Mouse (Mus musculus): ENCODE data around the gene Nmb. TPM values are rescaled to one million over a fixed set of nuclear protein-coding genes. Genes with fewer than 3 reads are reported as not detected.

Gene Nmb
- polyA plus RNA-seq, 1 experiment from 2014 or later = 7.9 TPM

- H3K4me1 ChIP-seq (ENCODE audit: control insufficient read depth, insufficient read depth, low read length) = peaks cover 6% of the 10 kb centered on the region; the same call in 1 of the 2 replicates
- no peak for ATAC-seq
- no peak overlapping the region for H3K9ac ChIP-seq (ENCODE audit: low read length)
- H3K27ac ChIP-seq (ENCODE audit: low read depth, low read length) = peak overlapping the region; percentile 58; the same call in 1 of the 2 replicates
- 91% methylated on average over 15 of the region's 15 CpGs for WGBS
- no peaks in the 10 kb centered on the region for H3K27me3 ChIP-seq (replicated peaks; ENCODE audit: control insufficient read depth, insufficient read depth, low read length)
- peaks cover 71% of the 10 kb centered on the region for H3K36me3 ChIP-seq (ENCODE audit: control insufficient read depth, insufficient read depth, low read length)
- no peak for DNase-seq (ENCODE audit: low spot score)
- no peak overlapping the region for H3K4me2 ChIP-seq (ENCODE audit: low read length)
- no peak overlapping the region for H3K4me3 ChIP-seq (ENCODE audit: low read depth, low read length)
- H3K9me3 ChIP-seq (replicated peaks; ENCODE audit: control insufficient read depth, low read length) = no peaks in the 10 kb centered on the region
These were observed 11.7 kb downstream of the Nmb start for GRCm38 (mm10) chr7:80893086-80893752.

DNA sequence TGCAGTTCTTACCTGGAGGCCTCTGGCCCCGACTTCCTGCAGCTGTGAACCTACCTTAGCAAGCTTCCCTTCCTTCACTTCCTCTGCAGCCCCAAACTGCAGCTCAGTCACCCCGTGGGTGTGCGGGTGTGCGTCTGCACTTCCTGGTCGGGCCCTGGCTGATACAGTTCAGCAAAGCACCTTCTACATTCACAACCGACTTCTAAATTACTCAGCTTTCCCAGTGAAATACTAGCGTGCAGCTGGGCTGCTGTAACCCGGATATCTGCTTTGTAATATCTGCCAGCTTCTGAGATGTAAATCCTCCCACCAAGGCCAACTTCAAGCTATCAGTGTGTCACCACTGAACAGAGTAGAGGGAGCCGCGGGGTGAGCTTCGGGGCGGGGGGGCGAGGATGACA, 15.0 kb downstream of the Nmb start:
- Histone ChIP-seq H3K9me3 (replicated peaks; ENCODE audit: control insufficient read depth, low read length) (no peaks in the 10 kb centered on the region), H3K4me3 (ENCODE audit: low read depth, low read length) (no peak overlapping the region), H3K36me3 (ENCODE audit: control insufficient read depth, insufficient read depth, low read length) (peaks cover 46% of the 10 kb centered on the region), H3K9ac (ENCODE audit: low read length) (no peak overlapping the region; the same call in 1 of the 2 replicates), H3K4me1 (ENCODE audit: control insufficient read depth, insufficient read depth, low read length) (peaks cover 6% of the 10 kb centered on the region; the same call in 1 of the 2 replicates), H3K27me3 (replicated peaks; ENCODE audit: control insufficient read depth, insufficient read depth, low read length) (no peaks in the 10 kb centered on the region), H3K4me2 (ENCODE audit: low read length) (no peak overlapping the region), H3K27ac (ENCODE audit: low read depth, low read length) (peak overlapping the region; percentile 67; the same call in 1 of the 2 replicates)
- ATAC-seq (no peak), DNase-seq (ENCODE audit: low spot score) (no peak)
- 81% methylated on average over 13 of the region's 13 CpGs for WGBS

- ATAC-seq = peak; percentile 88
- Histone ChIP-seq H3K36me3 (ENCODE audit: control insufficient read depth, insufficient read depth, low read length) (peaks cover 40% of the 10 kb centered on the region), H3K4me1 (ENCODE audit: control insufficient read depth, insufficient read depth, low read length) (peaks cover 6% of the 10 kb centered on the region; the same call in 1 of the 2 replicates), H3K9me3 (replicated peaks; ENCODE audit: control insufficient read depth, low read length) (no peaks in the 10 kb centered on the region), H3K4me3 (ENCODE audit: low read depth, low read length) (no peak overlapping the region), H3K4me2 (ENCODE audit: low read length) (no peak overlapping the region), H3K9ac (ENCODE audit: low read length) (0 out of 2 replicates have a peak overlapping the region, but pooled peaks have one; percentile 2), H3K27ac (ENCODE audit: low read depth, low read length) (peak overlapping the region; percentile 67), H3K27me3 (replicated peaks; ENCODE audit: control insufficient read depth, insufficient read depth, low read length) (no peaks in the 10 kb centered on the region)
- WGBS = 46% methylated on average over 8 of the region's 9 CpGs
- peak; percentile 82 for DNase-seq (ENCODE audit: low spot score)
These were observed 15.8 kb downstream of the Nmb start for GRCm38 (mm10) chr7:80889021-80889511.

GRCm38 (mm10) chr7:80888595-80888994, 16.3 kb downstream of the Nmb start:
- no peak for DNase-seq (ENCODE audit: low spot score)
- ATAC-seq = peak; percentile 53; the same call in 1 of the 2 replicates
- Histone ChIP-seq H3K9ac (ENCODE audit: low read length) (no peak overlapping the region), H3K36me3 (ENCODE audit: control insufficient read depth, insufficient read depth, low read length) (peaks cover 36% of the 10 kb centered on the region), H3K9me3 (replicated peaks; ENCODE audit: control insufficient read depth, low read length) (no peaks in the 10 kb centered on the region), H3K4me2 (ENCODE audit: low read length) (no peak overlapping the region), H3K27ac (ENCODE audit: low read depth, low read length) (peak overlapping the region; percentile 67), H3K4me1 (ENCODE audit: control insufficient read depth, insufficient read depth, low read length) (peaks cover 6% of the 10 kb centered on the region; the same call in 1 of the 2 replicates), H3K4me3 (ENCODE audit: low read depth, low read length) (no peak overlapping the region), H3K27me3 (replicated peaks; ENCODE audit: control insufficient read depth, insufficient read depth, low read length) (no peaks in the 10 kb centered on the region)
- 73% methylated on average over 7 of the region's 7 CpGs for WGBS

- ATAC-seq (no peak), DNase-seq (ENCODE audit: low spot score) (peak; percentile 15)
- H3K27ac ChIP-seq (ENCODE audit: low read depth, low read length) = no peak overlapping the region
- H3K9me3 ChIP-seq (replicated peaks; ENCODE audit: control insufficient read depth, low read length) = no peaks in the 10 kb centered on the region
- H3K27me3 ChIP-seq (replicated peaks; ENCODE audit: control insufficient read depth, insufficient read depth, low read length) = no peaks in the 10 kb centered on the region
- no peak overlapping the region for H3K9ac ChIP-seq (ENCODE audit: low read length)
- 14% methylated on average over 1 of the region's 1 CpGs for WGBS
- H3K4me2 ChIP-seq (ENCODE audit: low read length) = no peak overlapping the region
- peaks cover 6% of the 10 kb centered on the region for H3K36me3 ChIP-seq (ENCODE audit: control insufficient read depth, insufficient read depth, low read length)
- H3K4me1 ChIP-seq (ENCODE audit: control insufficient read depth, insufficient read depth, low read length) = peaks cover 6% of the 10 kb centered on the region; the same call in 1 of the 2 replicates
- no peak overlapping the region for H3K4me3 ChIP-seq (ENCODE audit: low read depth, low read length)
These were observed 19.2 kb downstream of the Nmb start for GRCm38 (mm10) chr7:80885666-80886065.

- 24% methylated on average over 14 of the region's 14 CpGs for WGBS
- Histone ChIP-seq H3K27ac (ENCODE audit: low read depth, low read length) (no peak overlapping the region), H3K36me3 (ENCODE audit: control insufficient read depth, insufficient read depth, low read length) (0 out of 2 replicates have a peak, but pooled peaks cover 3% of the 10 kb centered on the region), H3K4me2 (ENCODE audit: low read length) (peak overlapping the region; percentile 38; the same call in 1 of the 2 replicates), H3K9me3 (replicated peaks; ENCODE audit: control insufficient read depth, low read length) (no peaks in the 10 kb centered on the region), H3K4me3 (ENCODE audit: low read depth, low read length) (no peak overlapping the region; the same call in 1 of the 2 replicates), H3K4me1 (ENCODE audit: control insufficient read depth, insufficient read depth, low read length) (no peaks in the 10 kb centered on the region), H3K9ac (ENCODE audit: low read length) (no peak overlapping the region), H3K27me3 (replicated peaks; ENCODE audit: control insufficient read depth, insufficient read depth, low read length) (no peaks in the 10 kb centered on the region)
- peak; percentile 93 for DNase-seq (ENCODE audit: low spot score)
- peak; percentile 92 for ATAC-seq
These were observed 21.9 kb downstream of the Nmb start for GRCm38 (mm10) chr7:80882830-80883505.

- no peak overlapping the region for H3K9ac ChIP-seq (ENCODE audit: low read length)
- H3K4me2 ChIP-seq (ENCODE audit: low read length) = no peak overlapping the region
- H3K4me3 ChIP-seq (ENCODE audit: low read depth, low read length) = no peak overlapping the region
- WGBS = 24% methylated on average over 37 of the region's 37 CpGs
- H3K27ac ChIP-seq (ENCODE audit: low read depth, low read length) = no peak overlapping the region
- DNase-seq (ENCODE audit: low spot score) (no peak), ATAC-seq (no peak)
- 0 out of 2 replicates have a peak, but pooled peaks cover 4% of the 10 kb centered on the region for H3K27me3 ChIP-seq (replicated peaks; ENCODE audit: control insufficient read depth, insufficient read depth, low read length)
- no peaks in the 10 kb centered on the region for H3K4me1 ChIP-seq (ENCODE audit: control insufficient read depth, insufficient read depth, low read length)
- H3K36me3 ChIP-seq (ENCODE audit: control insufficient read depth, insufficient read depth, low read length) = peaks cover 70% of the 10 kb centered on the region
- H3K9me3 ChIP-seq (replicated peaks; ENCODE audit: control insufficient read depth, low read length) = no peaks in the 10 kb centered on the region
These were observed 29.1 kb downstream of the Nmb start for GRCm38 (mm10) chr7:80875727-80876126.

DNA sequence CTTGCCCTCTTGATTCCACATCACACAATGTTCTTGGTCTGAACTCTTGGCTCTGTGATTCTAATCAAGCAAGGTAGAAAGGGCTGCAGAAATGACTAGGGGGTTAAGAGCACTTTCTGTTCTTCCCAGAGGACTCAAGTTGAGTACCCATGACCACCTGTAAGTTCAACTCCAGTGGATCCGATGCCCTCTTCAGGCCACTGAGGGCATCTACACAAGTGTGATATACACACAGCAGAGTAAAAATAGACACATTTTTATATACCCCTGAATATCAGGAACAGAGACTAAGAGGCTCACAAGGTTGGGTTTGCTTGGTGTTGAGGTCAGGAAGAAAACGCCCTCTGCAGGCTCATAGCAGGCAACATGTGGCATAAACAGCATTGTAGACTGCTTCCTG, 31.2 kb downstream of the Nmb start:
- Histone ChIP-seq H3K27me3 (replicated peaks; ENCODE audit: control insufficient read depth, insufficient read depth, low read length) (0 out of 2 replicates have a peak, but pooled peaks cover 4% of the 10 kb centered on the region), H3K4me1 (ENCODE audit: control insufficient read depth, insufficient read depth, low read length) (no peaks in the 10 kb centered on the region), H3K27ac (ENCODE audit: low read depth, low read length) (no peak overlapping the region), H3K4me2 (ENCODE audit: low read length) (no peak overlapping the region), H3K4me3 (ENCODE audit: low read depth, low read length) (no peak overlapping the region), H3K36me3 (ENCODE audit: control insufficient read depth, insufficient read depth, low read length) (peaks cover 86% of the 10 kb centered on the region), H3K9me3 (replicated peaks; ENCODE audit: control insufficient read depth, low read length) (no peaks in the 10 kb centered on the region), H3K9ac (ENCODE audit: low read length) (no peak overlapping the region)
- DNase-seq (ENCODE audit: low spot score) (no peak), ATAC-seq (no peak)
- WGBS = 96% methylated on average over 2 of the region's 2 CpGs
